Mouse (Mus musculus): Measurements from ENCODE around the gene Btg2.

The Btg2 gene

DNA sequence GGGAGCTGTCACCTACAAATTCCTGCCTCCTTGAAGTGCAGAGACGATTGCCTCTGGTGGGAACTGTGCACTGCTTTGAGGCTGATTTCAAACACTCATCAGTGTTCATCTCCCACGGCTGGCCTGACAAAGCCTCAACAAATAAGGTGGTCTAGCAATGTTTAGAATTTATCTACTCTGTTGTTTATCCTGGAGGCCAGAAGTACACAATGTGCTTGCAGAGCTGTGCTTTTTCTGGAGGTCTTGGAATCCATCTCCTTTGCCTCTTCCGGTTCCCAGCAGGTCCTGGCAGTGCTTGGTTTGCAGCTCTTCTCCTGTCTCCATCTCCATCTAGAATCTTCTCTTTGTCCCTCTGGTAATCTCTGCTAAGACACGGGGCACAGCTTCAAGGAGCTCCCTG, 22.6 kb downstream of the Btg2 start:
- no peak for DNase-seq

DNA sequence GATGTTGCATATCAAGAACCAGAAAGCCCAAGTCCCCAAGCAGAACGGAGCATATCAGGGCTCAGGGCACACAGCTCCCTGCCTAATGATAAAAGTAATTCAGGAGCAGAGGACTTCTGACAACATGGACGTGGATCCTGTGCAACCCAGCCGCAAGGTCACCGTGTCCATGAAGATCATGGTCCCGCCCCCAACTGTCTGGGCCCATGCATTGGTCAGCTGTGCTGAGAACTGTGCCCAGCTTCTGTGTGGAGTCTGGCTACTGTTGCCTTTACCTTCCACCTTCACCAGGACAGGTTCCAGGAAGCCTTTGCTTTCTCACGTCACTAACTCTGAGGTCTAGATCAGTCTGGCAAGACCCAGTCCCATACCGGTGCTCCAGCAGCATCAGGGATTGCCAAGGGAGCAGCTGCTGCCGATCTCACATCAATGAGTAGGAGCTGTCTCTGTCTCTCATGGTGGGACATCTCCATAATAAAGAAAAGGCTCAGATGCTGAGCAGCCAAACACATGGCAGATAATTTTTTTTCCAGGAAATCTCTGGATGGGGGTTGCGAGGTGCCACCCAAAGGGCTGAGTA, 23.2 kb downstream of the Btg2 start:
- no peak for DNase-seq

DNA sequence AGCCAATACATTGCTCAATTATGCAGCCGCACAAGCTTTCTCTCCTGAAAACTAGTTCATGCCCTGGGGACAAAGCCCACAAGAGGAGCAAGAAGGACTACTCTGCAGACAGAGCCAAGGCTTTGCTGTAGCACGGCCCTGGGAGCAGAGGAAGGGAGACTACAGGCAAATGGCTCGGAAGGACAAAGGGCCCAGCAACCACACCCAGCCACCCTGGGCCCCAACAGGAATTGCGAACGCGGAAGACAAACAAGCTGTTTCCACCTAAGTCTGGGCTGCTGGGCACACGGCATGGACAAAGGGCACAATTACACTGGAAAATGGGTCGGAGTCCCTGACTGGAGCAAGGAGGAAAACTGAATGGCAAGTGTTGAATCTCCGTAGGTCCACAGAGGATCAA, 23.9 kb downstream of the Btg2 start:
- DNase-seq: no peak

DNA sequence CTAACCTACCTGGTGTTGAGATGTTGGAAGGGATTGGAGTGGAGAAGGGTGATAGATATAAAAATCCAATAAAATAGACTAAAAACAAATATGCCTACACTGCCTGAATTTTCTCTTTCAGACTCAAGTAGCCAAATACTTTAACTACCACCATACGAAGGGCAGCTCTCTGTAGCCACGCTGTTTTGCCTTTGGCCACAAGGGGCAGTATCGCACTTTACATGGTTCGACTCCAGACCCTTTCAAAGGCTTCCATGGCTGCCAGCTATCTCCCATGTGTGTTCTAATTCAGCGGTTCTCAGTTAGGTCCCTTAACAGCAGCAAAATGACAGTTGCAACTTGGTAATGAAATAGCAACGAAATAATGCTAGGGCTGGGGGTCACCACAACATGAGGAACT, 25.7 kb downstream of the Btg2 start:
- peak; percentile 86 to 92 for DNase-seq

DNA sequence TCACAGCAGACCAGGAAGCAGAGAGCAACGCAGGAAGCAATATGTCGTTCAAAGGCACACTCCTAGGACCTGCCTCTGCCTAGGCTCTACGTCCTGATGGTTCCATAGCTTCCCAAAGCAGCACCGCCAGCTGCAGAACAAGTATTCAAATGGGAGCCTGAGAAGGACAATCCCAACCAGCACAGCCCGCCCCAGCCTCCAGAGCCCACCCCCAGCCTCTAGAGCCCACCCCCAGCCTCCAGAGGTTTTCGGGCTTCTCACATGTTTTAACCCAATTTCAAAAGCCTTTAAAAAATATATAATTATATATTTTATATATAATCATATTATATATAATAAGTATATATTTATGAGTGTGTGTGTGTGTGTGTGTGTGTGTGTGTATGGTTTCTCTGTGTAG, 29.4 kb downstream of the Btg2 start:
- DNase-seq: no peak

DNA sequence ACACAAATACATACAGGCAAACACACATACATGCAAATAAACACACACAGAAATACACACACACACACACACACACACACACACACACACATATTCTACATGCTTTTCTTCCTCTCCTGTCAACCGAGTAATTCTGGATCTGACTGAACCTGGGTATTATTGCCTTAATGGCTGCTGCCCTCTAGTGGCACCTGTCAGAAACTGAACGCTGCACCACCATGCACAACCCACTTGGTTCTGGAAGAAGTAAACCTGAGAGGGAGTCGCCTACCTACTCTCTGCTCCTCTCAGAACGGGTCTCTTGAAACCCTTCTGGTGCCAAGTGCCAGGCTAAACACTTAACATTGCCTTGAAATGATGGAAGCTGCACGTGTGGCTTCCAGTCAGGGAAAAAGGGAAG, 30.2 kb downstream of the Btg2 start:
- peak; percentile 80 to 86 for DNase-seq

DNA sequence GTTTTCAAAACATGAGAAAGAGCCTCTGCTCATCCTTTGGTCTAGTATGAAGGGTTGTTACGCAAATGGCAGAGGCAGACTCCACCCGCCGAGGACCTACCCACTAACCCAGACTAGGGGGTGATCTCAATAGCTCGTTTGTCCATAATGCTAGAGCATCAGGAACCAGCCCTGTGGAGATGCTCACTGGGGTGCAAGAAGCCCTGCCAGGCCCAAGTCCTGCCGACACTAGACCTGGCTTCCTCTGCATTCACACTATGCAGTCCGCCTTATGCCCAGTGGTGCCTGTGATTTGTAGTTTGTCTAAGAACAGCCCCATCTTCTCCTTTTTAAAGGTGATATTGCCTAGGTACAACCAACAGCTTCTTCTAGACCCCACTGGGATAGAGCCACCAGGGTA, 31.5 kb downstream of the Btg2 start:
- DNase-seq: no peak

DNA sequence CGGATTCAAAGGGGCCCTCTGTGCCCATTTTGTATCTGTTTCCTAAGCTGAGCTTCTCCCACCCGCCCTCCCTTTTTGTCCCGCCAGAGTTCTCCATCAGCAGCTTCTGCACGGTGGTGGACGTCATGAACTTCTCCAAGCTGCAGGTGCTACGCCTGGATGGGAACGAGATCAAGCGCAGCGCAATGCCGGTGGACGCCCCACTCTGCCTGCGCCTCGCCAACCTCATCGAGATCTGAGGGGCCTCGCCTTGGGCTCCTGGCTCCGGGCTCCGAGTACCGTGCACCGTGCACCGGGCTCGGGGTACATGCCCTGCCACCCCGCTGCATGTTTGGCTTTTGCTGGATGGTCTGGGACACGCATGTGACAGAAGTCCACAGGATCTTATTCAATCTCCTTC, 32.5 kb downstream of the Btg2 start:
- DNase-seq: peak; percentile 43 to 46

DNA sequence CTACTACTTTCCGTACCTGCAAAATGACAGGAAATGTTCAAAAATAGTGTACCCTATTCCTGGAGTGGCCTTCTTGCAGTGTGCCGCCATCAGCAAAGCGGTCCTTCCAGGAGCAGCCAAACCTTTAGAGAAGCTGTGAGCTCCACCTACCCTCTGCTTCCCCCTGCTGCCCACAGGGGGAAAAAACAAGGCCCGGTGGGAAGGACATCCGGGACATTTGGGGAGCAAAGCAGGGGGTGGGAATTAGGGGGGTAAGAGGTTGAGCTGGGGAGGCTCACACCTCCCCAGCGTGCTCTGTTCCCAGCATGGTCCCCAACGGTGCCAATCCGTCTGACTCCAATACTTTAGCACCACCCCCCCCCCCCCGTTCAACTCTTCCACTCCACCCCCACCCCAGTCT, 32.9 kb downstream of the Btg2 start:
- DNase-seq: peak; percentile 87 to 89

DNA sequence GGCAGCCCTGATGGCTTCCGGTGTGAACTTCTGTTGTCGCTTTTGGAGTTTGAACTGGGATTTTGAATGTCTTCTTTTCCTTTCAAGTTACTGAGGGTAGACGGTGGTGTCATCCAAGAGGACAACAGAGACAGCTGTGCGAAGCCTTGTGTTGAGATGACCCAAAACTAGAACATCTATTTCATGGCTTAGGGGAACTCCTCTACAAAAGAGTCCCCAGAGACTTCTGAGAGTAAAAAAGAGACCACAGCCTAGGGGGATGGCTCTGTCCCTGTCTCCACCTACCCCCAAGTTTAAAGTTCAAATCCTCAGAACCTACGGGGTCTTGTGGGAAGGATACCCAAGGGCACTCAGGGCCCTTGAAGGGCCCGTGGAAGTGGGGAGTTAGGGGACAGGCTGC, 34.1 kb downstream of the Btg2 start:
- no peak for DNase-seq

DNA sequence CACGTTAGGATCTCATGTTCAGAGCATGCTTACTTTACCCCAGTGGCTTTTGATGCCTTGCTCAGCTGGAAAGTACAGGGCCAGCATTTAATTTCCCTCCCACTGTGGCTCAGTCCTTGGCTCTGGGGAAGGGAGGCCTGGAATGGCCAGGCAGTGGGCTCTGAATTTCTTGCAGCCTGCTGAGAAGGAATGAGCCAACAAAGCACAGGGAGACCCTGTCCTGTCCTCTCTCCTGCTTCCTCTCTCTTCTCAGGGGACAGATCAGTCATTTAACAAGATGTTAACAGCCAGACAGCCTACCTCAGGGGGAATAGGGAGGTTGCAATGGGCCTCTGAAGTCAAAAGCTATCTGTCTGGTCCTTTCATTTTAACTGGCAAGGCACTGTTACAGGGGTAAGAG, 36.6 kb downstream of the Btg2 start:
- DNase-seq: no peak

DNA sequence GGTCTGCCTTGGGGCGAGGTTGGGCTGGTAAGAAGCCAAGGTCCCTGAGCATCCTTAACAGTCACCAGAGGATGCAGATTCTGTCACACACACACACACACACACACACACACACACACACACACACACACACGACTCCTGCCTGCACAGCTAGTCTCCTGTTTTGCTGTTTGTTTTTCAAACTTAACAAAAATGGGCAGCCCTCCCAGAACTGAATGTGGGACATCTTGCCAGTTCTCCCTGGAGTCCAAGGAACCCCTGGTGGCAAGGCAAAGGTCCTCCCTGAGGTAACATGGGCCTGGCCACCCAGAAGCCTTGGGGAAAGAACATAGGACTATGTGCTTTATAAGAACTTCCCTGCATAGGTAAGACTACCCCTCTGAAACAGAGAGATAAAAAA, 37.0 kb downstream of the Btg2 start:
- no peak for DNase-seq

DNA sequence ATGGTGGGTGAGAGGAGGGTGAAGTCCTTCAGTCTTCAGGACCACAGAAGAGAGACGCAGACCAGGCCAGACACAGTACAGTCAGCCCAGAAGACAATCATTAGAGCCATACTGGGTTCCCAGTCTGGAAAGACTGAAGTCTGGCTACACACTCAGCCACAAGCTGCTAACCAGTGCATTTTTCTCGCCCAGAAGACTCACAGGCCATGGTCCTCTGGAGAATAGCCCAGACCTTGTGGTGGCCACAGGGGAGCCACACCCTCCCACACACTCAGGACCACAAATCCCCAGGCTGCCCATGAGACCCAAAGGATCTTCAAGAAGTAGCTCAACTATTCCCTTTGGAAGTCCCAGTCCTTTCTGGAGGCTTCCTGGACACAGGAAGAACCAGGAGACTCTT, 39.6 kb downstream of the Btg2 start:
- DNase-seq: no peak

DNA sequence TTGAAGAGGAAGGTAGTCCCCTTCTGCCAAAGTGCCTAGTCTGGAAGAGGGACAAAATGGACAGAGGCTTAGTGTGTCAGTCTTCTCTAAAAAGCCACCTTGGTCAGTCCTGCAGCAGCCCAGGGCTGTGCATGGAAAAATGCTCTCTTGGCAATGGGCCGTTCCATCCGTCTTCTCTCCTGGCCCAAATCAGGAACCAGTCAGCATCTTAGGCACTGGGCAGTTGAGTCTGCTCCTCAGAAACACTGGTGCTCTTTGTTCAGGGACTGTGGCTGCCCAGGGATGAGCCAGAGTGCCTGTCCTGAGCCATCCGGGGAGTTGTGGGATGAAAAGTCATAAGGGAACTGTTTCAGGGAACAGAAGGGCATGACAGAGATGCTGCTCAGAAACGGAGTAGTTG, 40.6 kb downstream of the Btg2 start:
- no peak for DNase-seq

DNA sequence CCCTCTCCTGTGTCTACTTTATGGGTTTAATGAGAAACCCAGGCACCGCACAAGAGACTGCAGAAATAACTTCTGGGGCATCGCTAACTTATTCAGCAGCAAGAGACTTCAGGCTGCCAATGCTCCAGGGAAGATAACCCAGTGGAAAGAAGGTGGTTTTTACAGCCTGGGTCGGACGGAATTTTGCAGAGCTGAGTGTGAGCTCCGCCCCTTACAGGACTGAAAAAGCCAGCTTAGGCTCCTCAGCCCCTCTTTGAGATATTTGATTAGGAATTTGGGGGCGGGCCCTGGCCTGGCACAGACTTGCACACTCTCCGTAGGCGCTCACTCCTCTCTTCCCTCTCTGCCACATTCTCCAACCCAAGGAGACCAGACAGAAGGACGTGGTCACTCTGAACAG, 41.7 kb downstream of the Btg2 start, which contains the start of gene Fmod:
Gene Fmod, plus strand, starts transcription at position 83 of the 400 bp plus-strand sequence.
- no peak for DNase-seq

DNA sequence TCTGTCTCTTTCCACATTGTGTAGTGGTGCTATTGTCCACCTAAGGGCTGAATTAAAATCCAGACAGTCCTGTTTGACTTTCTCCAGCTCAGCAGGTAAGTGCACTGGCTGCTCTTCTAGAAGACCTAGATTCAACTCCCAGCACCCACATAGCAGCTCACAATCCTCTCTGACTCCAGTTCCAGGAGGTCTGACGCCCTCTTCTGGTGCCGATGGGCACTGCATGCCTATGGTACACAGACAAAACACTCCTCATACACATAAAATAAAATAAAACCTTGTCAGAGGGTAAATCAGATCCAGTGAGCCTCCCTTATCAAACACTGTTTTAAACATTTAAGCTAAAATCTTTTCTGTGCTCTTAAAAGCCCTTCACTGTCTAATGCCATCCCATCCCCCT, 42.4 kb downstream of the Btg2 start:
- DNase-seq: no peak

DNA sequence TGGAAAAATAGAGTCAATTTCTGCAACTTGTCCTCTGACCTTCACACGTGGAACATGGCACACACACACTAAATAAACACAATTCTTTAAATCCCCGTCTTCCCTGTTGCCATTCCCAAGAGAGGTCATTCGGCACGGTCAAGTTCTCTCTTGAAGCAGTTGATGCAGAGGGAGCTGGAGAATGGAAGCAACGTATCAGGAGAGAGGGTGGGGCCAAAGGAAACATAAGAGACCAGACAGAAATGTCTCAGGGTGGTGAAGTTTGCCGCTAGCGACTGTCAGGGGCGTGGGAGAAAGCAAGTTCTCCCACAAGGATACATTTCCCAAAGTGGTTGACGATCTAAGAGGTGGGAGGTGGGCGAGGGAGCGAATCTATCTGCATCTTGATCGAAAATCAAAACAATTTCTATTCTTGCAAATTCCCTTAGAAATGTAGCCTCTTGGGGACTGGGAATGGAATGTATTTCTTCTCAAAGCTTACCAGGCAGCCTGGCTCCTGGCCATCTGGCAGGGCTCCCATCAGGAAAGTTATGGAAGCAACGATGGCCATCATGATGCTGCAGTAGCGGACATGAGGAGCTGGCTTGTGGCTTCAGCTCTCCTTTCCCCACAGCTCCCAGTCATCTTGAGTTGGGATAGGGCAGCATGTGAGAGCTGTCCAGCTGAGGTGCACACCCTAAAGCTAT, 50.6 kb downstream of the Btg2 start:
- DNase-seq: no peak

DNA sequence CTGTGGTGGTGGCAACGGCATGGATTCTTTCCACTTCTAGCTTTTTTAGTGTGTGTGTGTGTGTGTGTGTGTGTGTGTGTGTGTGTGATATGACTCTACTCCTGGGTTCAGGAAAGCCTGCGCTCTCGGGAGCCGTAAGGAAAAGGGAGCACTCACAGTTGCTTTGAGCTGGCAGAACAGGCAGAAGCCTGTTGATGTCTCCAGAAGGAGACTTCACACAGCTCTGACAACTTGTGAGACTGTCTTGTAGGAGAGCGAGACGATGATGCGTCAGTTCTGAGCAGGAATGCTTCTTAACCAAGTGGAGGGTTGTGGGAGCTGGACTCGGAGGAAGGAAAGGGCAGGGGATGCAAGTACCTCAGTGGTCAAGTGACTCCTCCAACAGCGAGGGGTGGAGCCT, 52.2 kb downstream of the Btg2 start:
- DNase-seq: no peak

DNA sequence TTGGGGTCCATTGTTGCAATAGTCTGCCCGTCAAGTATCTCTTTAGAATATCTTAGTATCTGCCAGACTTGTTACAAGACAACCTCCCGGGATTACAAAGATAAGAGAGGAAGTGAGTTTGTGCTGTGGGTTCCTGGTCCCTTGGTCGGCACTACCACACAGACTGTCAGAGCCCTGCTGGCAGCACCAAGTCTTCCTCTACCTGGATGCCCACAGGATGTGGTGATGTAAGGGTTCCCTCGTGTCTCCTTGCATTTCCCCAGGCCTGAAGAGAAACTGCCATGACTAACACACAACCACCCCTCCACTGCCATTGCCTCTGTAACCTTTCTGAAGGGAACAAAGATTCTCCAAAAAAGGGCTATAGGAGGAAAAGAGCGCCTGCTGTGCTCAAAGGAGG, 52.9 kb downstream of the Btg2 start:
- DNase-seq: no peak

All from cerebellum, postnatal 25 days (tissue).